Mouse (Mus musculus): Measurements from ENCODE around the gene Prps1.

DNA sequence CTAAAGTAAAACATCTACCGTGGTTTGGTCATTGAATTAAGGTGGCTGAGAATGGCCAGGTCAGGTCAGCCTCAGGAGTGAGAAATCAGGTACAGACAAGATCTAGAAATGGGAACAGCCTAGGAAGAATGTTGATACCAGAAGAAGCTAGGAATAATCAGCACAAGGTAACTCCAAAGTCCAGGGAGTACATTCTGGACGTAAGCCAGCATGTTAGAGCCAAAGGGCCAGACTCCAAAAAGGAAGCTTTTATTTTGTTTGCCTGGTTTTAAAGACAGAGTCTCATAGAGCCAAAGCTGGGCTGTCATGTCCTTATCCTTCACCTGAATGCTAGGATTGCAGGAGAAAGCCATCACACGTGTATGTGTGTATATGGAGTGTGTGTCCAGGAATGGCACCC is 6.3 kb upstream of the Prps1 start:
- TF ChIP-seq POLR2A (IDR thresholded peaks at IDR 0.05; ENCODE audit: insufficient read depth, low read depth, low read length) = no peak
- TF ChIP-seq EP300 (IDR thresholded peaks at IDR 0.05; ENCODE audit: insufficient read depth, low read depth, low read length) = no peak
